Mouse (Mus musculus): Measurements from ENCODE around the gene Pnpo. TPM values are rescaled to one million over a fixed set of nuclear protein-coding genes. Genes with fewer than 3 reads are reported as not detected.
A peak's percentile ranks its signal among the peaks of the same experiment; 100 is the strongest.

The Pnpo gene
- total RNA-seq, 2 experiments from 2014 or later: 8.2 to 8.3 TPM

GRCm38 (mm10) chr11:96972906-96973305 is 29.1 kb upstream of the Pnpo start:
- DNase-seq (ENCODE audit: low spot score in 2 of 2): no peak

- DNase-seq (ENCODE audit: low spot score in 2 of 2): no peak
These were observed 26.6 kb upstream of the Pnpo start for GRCm38 (mm10) chr11:96970341-96970740.

GRCm38 (mm10) chr11:96969746-96970145 is 26.0 kb upstream of the Pnpo start:
- DNase-seq (ENCODE audit: low spot score in 2 of 2): peak in 1 of 2 experiments; percentile 75

GRCm38 (mm10) chr11:96969280-96969722 is 25.5 kb upstream of the Pnpo start:
- no peak for DNase-seq (ENCODE audit: low spot score in 2 of 2)

GRCm38 (mm10) chr11:96968476-96968875 is 24.7 kb upstream of the Pnpo start:
- DNase-seq (ENCODE audit: low spot score in 2 of 2): no peak

GRCm38 (mm10) chr11:96967544-96968269 is 23.9 kb upstream of the Pnpo start:
- DNase-seq (ENCODE audit: low spot score in 2 of 2): no peak

- no peak for DNase-seq (ENCODE audit: low spot score in 2 of 2)
These were observed 23.2 kb upstream of the Pnpo start for GRCm38 (mm10) chr11:96966914-96967543.

- no peak for DNase-seq (ENCODE audit: low spot score in 2 of 2)
These were observed 22.4 kb upstream of the Pnpo start for GRCm38 (mm10) chr11:96966172-96966571.

GRCm38 (mm10) chr11:96963580-96963979 is 19.8 kb upstream of the Pnpo start:
- peak; percentile 87 to 91 for DNase-seq (ENCODE audit: low spot score in 2 of 2)

- DNase-seq (ENCODE audit: low spot score in 2 of 2): no peak
These were observed 13.4 kb upstream of the Pnpo start for GRCm38 (mm10) chr11:96957061-96957805.

GRCm38 (mm10) chr11:96956009-96956724 is 12.4 kb upstream of the Pnpo start:
- peak; percentile 50 to 64 for DNase-seq (ENCODE audit: low spot score in 2 of 2)

GRCm38 (mm10) chr11:96955094-96955493 is 11.3 kb upstream of the Pnpo start:
- no peak for DNase-seq (ENCODE audit: low spot score in 2 of 2)

- DNase-seq (ENCODE audit: low spot score in 2 of 2): no peak
These were observed 9.1 kb upstream of the Pnpo start for GRCm38 (mm10) chr11:96952896-96953295.

- no peak for DNase-seq (ENCODE audit: low spot score in 2 of 2)
These were observed 8.6 kb upstream of the Pnpo start for GRCm38 (mm10) chr11:96952426-96952825.

GRCm38 (mm10) chr11:96950767-96951166 is 7.0 kb upstream of the Pnpo start:
- no peak for DNase-seq (ENCODE audit: low spot score in 2 of 2)

- DNase-seq (ENCODE audit: low spot score in 2 of 2): no peak
These were observed 4.1 kb upstream of the Pnpo start for GRCm38 (mm10) chr11:96947849-96948248.

- DNase-seq (ENCODE audit: low spot score in 2 of 2): no peak
These were observed 2.7 kb upstream of the Pnpo start for GRCm38 (mm10) chr11:96946498-96946897.

GRCm38 (mm10) chr11:96944844-96945580 is 1.2 kb upstream of the Pnpo start:
- no peak for DNase-seq (ENCODE audit: low spot score in 2 of 2)

GRCm38 (mm10) chr11:96941989-96942590 is 1.7 kb downstream of the Pnpo start:
- no peak for DNase-seq (ENCODE audit: low spot score in 2 of 2)

All from gastrocnemius, postnatal 4 days (tissue).